Mouse (Mus musculus) thymus, adult 2 months (tissue): ENCODE measurements around the gene Gtf2a1.

Experiments used
- CTCF ChIP-seq: fragments of 200-500 bp; IDR thresholded peaks from 2 replicates; pipeline ENCODE4 v1.5.1; 2012; ENCODE audit warnings: mild to moderate bottlenecking, control low read depth, low read length, moderate library complexity, borderline replicate concordance; ENCODE audit not compliant: control insufficient read depth, poor library complexity, insufficient read depth; ENCODE audit errors: extremely low read depth
- POLR2A ChIP-seq: fragments of 200-500 bp; IDR thresholded peaks from 2 replicates; pipeline ENCODE4 v1.6.1; 2012; ENCODE audit warnings: mild to moderate bottlenecking, low read length, control low read depth, moderate library complexity; ENCODE audit not compliant: control insufficient read depth, poor library complexity, insufficient read depth; ENCODE audit errors: extremely low read depth

DNA sequence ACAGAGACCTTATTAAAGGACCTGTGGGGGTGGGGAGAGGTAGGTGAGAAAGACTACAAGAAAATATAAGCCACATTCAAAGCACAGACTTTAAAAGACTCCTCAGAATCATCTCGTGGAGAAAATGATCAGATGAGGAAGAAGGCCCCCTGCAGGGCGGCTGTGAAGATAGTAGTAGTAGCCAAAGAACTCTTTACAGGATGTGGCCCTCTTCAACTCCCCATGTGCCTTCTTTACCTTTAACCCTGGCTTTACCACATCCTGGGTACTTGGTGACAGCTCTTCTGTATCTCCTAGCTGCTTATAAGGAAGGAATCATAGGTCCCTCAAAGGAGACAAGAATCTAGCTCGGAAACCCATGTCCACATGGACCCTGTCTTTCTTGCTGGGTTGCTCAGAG, 66.7 kb downstream of the Gtf2a1 start:
- TF ChIP-seq CTCF (no peak), POLR2A (no peak)
